Mouse (Mus musculus) midbrain, postnatal 0 days (tissue): ENCODE measurements around the gene Htr1b. TPM values are rescaled to one million over a fixed set of nuclear protein-coding genes. Genes with fewer than 3 reads are reported as not detected.
A peak's percentile ranks its signal among the peaks of the same experiment; 100 is the strongest.

Source experiments
- ATAC-seq: fragments of 200-750 bp; cut with Nextera tagmentation; 2 replicates; pipeline ENCODE4 v1.8.0; 2017; ENCODE audit warnings: moderate number of reproducible peaks, mild to moderate bottlenecking, moderate TSS enrichment, moderate library complexity; ENCODE audit not compliant: low FRiP score
- DNase-seq: peaks from one replicate; pipeline ENCODE4 v3.0.0-alpha.2; 2015; ENCODE audit warnings: low spot score
- H3K27ac ChIP-seq: fragments of 300-500 bp; sonication (generic); 2 replicates; pipeline ENCODE4 v1.5.1; 2014; ENCODE audit warnings: low read depth, mild to moderate bottlenecking, low read length, mixed read lengths
- H3K27me3 ChIP-seq: fragments of 300-500 bp; sonication (generic); 2 replicates; pipeline ENCODE4 v1.6.1; 2014; ENCODE audit warnings: low read length, control low read depth, mixed read lengths; ENCODE audit not compliant: insufficient read depth
- H3K36me3 ChIP-seq: fragments of 300-500 bp; sonication (generic); 2 replicates; pipeline ENCODE4 v1.6.1; 2014; ENCODE audit warnings: low read length, control low read depth, mixed read lengths; ENCODE audit not compliant: insufficient read depth
- H3K4me1 ChIP-seq: fragments of 300-500 bp; sonication (generic); 2 replicates; pipeline ENCODE4 v1.6.1; 2014; ENCODE audit warnings: mild to moderate bottlenecking, control low read depth, antibody characterized with exemption, low read length, mixed read lengths; ENCODE audit not compliant: insufficient read depth
- H3K4me2 ChIP-seq: fragments of 300-500 bp; sonication (generic); 2 replicates; pipeline ENCODE4 v1.6.1; 2014; ENCODE audit warnings: low read depth, mild to moderate bottlenecking, low read length, mixed read lengths; ENCODE audit not compliant: poor library complexity, severe bottlenecking
- H3K4me3 ChIP-seq: fragments of 300-500 bp; sonication (generic); 2 replicates; pipeline ENCODE4 v1.5.1; 2014; ENCODE audit warnings: low read depth, mild to moderate bottlenecking, low read length, moderate library complexity
- H3K9ac ChIP-seq: fragments of 300-500 bp; sonication (generic); replicated peaks from 2 replicates; pipeline ENCODE4 v1.6.1; 2014; ENCODE audit warnings: mild to moderate bottlenecking, low read length, moderate library complexity, mixed read lengths; ENCODE audit not compliant: poor library complexity, severe bottlenecking
- H3K9me3 ChIP-seq: fragments of 300-500 bp; sonication (generic); 2 replicates; pipeline ENCODE4 v1.6.1; 2016; ENCODE audit warnings: low read length, control low read depth
- CTCF ChIP-seq: IDR thresholded peaks from 2 replicates; pipeline ENCODE4 v1.5.1; 2016; ENCODE audit warnings: antibody characterized with exemption, mild to moderate bottlenecking
- WGBS: fragments of 180-500 bp; shearing (Covaris S2); extraction: QIAGEN DNeasy Blood & Tissue Kit; methylation state at CpG from one replicate; pipeline ENCODE4 v1.1.7; 2014; 5-methylcytosine and 5-hydroxymethylcytosine counted together
- polyA plus RNA-seq: library from polyadenylated mRNA; unstranded; fragments of >200 nt; fragmentation: Nextera tagmentation; extraction: Ambion mirVana; gene quantifications from 2 replicates; pipeline ENCODE4 v1.2.1, GENCODE M21; 2015
- total RNA-seq: library from RNA; depleted of rRNA; stranded (reverse); fragments of >200 nt; gene quantifications from 2 replicates; pipeline ENCODE4 v1.2.3, GENCODE M21; 2014; rRNA removed

Gene Htr1b
- total RNA-seq (20.6 and 23.5 TPM in 2 replicates), polyA plus RNA-seq (4.1 and 4.6 TPM in 2 replicates)

DNA sequence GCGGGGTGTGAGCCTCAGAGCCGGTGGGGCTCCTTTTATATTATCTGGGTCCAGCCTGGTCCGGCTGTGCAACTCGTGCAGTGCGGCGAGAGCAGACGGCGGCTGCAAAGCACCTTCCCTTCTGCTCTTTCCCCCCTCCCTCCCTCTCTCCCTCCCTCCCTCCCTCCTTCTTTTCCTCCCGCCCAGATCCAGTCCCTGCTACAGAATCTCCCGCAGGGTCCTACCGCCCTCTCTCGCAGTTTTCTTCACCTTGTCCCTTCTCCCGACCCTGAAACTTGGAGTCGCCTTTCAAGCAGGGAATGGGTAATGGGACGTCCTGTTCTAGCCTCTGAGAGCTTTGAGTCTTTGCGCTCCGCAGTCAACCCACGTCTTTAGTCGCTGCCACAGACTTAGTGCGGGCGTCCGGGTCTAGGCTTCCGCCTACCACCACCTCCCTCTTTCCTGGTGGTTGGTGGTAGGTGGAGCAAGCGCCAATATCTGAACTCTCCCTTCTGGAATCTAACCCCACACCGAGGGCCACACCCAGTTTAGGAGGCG lies at the start of gene Htr1b:
Gene Htr1b (minus strand): TSS at position 392 of the 537 bp plus-strand sequence.
- ATAC-seq: peak; percentile 81
- DNase-seq: peak; percentile 58
- no peaks in the 10 kb centered on the region for H3K36me3 ChIP-seq
- H3K27me3 ChIP-seq: peaks cover 11% of the 10 kb centered on the region; the same call in 1 of the 2 replicates
- under 1% methylated on average over 24 of the region's 26 CpGs for whole genome bisulfite sequencing
- H3K9me3 ChIP-seq: no peaks in the 10 kb centered on the region
- H3K4me1 ChIP-seq: no peaks in the 10 kb centered on the region
- peak within 1 kb of the TSS; percentile 71 for H3K27ac ChIP-seq
- no peak; the same call in 1 of the 2 replicates for TF ChIP-seq CTCF
- peak within 1 kb of the TSS; percentile 83 for H3K4me3 ChIP-seq
- peak within 1 kb of the TSS; percentile 71 for H3K9ac ChIP-seq
- H3K4me2 ChIP-seq: peak within 1 kb of the TSS; percentile 96

DNA sequence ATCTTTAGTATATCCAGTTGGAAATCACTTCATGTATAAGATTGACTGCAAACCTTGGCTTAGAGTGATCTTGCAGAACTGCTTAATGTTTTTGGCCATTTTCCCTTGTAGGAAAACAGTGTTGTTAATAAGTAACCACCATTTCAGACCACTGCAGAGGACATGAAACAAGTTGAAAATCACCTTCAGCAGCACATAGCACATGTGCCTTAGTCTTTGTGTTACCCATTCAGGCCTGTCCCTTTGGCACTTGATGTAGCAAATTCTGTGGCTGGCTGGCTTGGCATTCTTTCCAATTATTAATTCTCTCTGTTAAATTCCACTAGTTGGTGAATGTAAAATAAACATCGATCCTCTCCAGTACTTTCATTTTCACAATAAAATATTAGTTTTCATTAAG lies 43.1 kb upstream of the Htr1b start:
- no peaks in the 10 kb centered on the region for H3K27me3 ChIP-seq
- H3K4me3 ChIP-seq: no peak overlapping the region
- H3K27ac ChIP-seq: no peak overlapping the region
- no peaks in the 10 kb centered on the region for H3K9me3 ChIP-seq
- no peak overlapping the region for H3K4me2 ChIP-seq
- no peak overlapping the region for H3K9ac ChIP-seq
- H3K4me1 ChIP-seq: no peaks in the 10 kb centered on the region
- no peak for ATAC-seq
- WGBS: 100% methylated on average over 1 of the region's 1 CpGs
- DNase-seq: no peak
- H3K36me3 ChIP-seq: no peaks in the 10 kb centered on the region
- no peak for TF ChIP-seq CTCF

GRCm38 (mm10) chr9:81637486-81637885 lies 3.9 kb upstream of the Htr1b start:
- no peak overlapping the region for H3K4me3 ChIP-seq
- H3K27ac ChIP-seq: no peak overlapping the region
- H3K4me1 ChIP-seq: no peaks in the 10 kb centered on the region
- H3K9me3 ChIP-seq: no peaks in the 10 kb centered on the region
- DNase-seq: no peak
- peaks cover 3% of the 10 kb centered on the region; the same call in 1 of the 2 replicates for H3K27me3 ChIP-seq
- H3K4me2 ChIP-seq: no peak overlapping the region
- WGBS: 92% methylated on average over 1 of the region's 1 CpGs
- H3K36me3 ChIP-seq: no peaks in the 10 kb centered on the region
- no peak overlapping the region for H3K9ac ChIP-seq
- TF ChIP-seq CTCF: no peak
- ATAC-seq: no peak

DNA sequence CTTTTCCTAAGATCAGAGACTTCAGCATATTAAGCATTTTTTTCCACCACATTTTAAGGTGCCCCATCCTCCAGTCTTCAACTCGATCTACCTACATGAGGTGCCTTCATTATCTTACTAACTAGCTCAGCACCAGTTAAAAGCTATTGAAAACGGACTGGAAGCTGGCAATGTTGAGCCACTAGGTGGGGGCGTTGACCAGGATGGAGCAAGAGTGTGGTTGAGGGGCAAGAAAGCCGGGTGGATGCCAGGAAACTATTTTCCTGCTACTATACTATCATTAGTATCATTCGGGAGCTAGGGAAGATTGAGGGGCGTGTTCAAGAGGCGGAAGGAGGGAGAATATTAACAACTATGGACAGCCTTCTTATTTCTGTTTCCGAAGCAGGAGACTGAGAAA lies 1.5 kb upstream of the Htr1b start:
- WGBS: 17% methylated on average over 8 of the region's 8 CpGs
- peak overlapping the region; percentile 83; the same call in 1 of the 2 replicates for H3K4me3 ChIP-seq
- TF ChIP-seq CTCF: peak; percentile 88
- H3K27ac ChIP-seq: no peak overlapping the region
- DNase-seq (peak; percentile 76), ATAC-seq (peak; percentile 25; the same call in 1 of the 2 replicates)
- H3K27me3 ChIP-seq: peaks cover 11% of the 10 kb centered on the region; the same call in 1 of the 2 replicates
- H3K9me3 ChIP-seq: no peaks in the 10 kb centered on the region
- no peaks in the 10 kb centered on the region for H3K36me3 ChIP-seq
- peak overlapping the region; percentile 96 for H3K4me2 ChIP-seq
- H3K9ac ChIP-seq: no peak overlapping the region
- H3K4me1 ChIP-seq: no peaks in the 10 kb centered on the region

- peak; percentile 49 for TF ChIP-seq CTCF
- no peak for ATAC-seq
- Histone ChIP-seq H3K9ac (peak overlapping the region; percentile 39; the same call in 1 of the 2 replicates), H3K4me3 (peak overlapping the region; percentile 83), H3K4me1 (no peaks in the 10 kb centered on the region), H3K9me3 (no peaks in the 10 kb centered on the region), H3K27ac (no peak overlapping the region), H3K27me3 (peaks cover 11% of the 10 kb centered on the region; the same call in 1 of the 2 replicates), H3K36me3 (no peaks in the 10 kb centered on the region), H3K4me2 (peak overlapping the region; percentile 96)
- no peak for DNase-seq
- 2% methylated on average over 10 of the region's 10 CpGs for WGBS
Measured at GRCm38 (mm10) chr9:81634163-81634562, 535 bp upstream of the Htr1b start.

DNA sequence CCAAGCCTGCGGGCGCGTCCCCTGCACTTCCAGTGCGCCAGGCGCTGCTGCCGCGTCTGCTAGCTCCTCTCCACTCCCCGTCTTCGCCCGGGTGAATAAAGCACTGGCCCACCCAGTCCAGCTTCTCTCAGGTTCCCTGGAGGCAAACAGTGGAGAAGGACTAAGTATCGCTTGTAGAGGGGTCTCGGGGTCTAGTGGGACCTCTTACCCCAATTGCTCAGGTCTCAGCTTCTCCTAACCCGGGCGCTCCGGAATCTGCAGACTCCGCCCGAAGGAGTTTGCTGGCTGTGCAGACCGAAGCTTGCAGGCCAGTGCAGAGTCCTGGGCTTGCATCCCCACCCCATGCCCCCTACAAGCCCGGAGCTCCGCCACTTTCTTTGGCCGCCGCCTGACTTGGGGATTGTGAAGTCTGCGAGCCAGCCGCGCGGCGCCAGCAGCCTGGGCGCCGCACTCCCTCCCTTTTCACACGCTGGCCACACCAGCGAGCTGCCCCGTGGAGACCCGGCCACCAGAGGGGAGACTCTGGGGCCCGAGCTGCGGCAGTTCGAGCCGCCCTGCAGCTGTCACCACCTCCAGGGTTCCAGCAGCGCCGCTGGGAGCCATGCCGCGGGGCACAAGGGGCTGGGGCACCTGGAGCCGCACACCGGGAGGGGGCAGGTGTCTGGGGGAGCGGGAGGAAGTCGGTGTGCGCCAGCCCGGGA lies 742 bp downstream of the Htr1b start:
- Histone ChIP-seq H3K4me2 (peak overlapping the region; percentile 96), H3K4me1 (no peaks in the 10 kb centered on the region), H3K9ac (peak overlapping the region; percentile 71), H3K4me3 (peak overlapping the region; percentile 83), H3K36me3 (no peaks in the 10 kb centered on the region), H3K27me3 (peaks cover 11% of the 10 kb centered on the region; the same call in 1 of the 2 replicates), H3K27ac (peak overlapping the region; percentile 71), H3K9me3 (no peaks in the 10 kb centered on the region)
- no peak for DNase-seq
- WGBS: 0% methylated on average over 45 of the region's 47 CpGs
- ATAC-seq: peak; percentile 64
- TF ChIP-seq CTCF: peak; percentile 36
